Mouse (Mus musculus): ENCODE data around the gene Sema3d.

- TF ChIP-seq POU5F1 (IDR thresholded peaks at IDR 0.05; ENCODE audit: borderline replicate concordance, low read length) (no peak), CTCF (conservative IDR thresholded peaks at IDR 0.05; ENCODE audit: low read length) (no peak), NANOG (IDR thresholded peaks at IDR 0.05; ENCODE audit: borderline replicate concordance, low read length) (no peak)
Observed at GRCm38 (mm10) chr5:12525235-12525767, 142.1 kb downstream of the Sema3d start.
